Mouse (Mus musculus): ENCODE data around the gene Thrb.

GRCm38 (mm10) chr14:18027867-18028266 lies 367.8 kb downstream of the Thrb start:
- TF ChIP-seq POLR2A (IDR thresholded peaks at IDR 0.05; ENCODE audit: insufficient read length, low read depth) (no peak), MYOD1 (IDR thresholded peaks at IDR 0.05; ENCODE audit: control insufficient read depth in 1 of 3, insufficient read length in 2 of 3, low read depth in 2 of 3) (no peak), USF1 (IDR thresholded peaks at IDR 0.05; ENCODE audit: low read depth) (no peak), MYOG (IDR thresholded peaks at IDR 0.05; ENCODE audit: control insufficient read depth in 1 of 3, insufficient read depth in 1 of 3, insufficient read length in 2 of 3, low read depth in 2 of 3) (no peak)
